Mouse (Mus musculus): ENCODE measurements around the gene Zfp354a. TPM values are rescaled to one million over a fixed set of nuclear protein-coding genes. Genes with fewer than 3 reads are reported as not detected.

Gene Zfp354a
- total RNA-seq, 2 experiments from 2014 or later = 4.8 to 6.4 TPM

Other genes with a start within 250 kb of the Zfp354a start
- 1 to 10 TPM; 4.0 to 6.2 TPM for gene Zfp354c, start 231.5 kb upstream of the Zfp354a start, total RNA-seq (2021)
- under 1 TPM; 0.56 to 0.69 TPM for gene Zfp879, start 217.7 kb upstream of the Zfp354a start, total RNA-seq (2021)
- gene Grm6, start 208.6 kb upstream of the Zfp354a start, total RNA-seq (2021) = not detected
- 1 to 10 TPM; 2.5 to 3.4 TPM for gene Zfp454, start 171.6 kb upstream of the Zfp354a start, total RNA-seq (2021)
- 1 to 10 TPM; 5.6 to 9.3 TPM for gene Zfp2, start 143.1 kb upstream of the Zfp354a start, total RNA-seq (2021)
- gene Zfp354b, start 127.6 kb upstream of the Zfp354a start, total RNA-seq (2021) = 1 to 10 TPM; 2.8 TPM
- not detected for gene 4933414I15Rik, start 115.5 kb upstream of the Zfp354a start, total RNA-seq (2021)
- not detected for gene Prop1, start 105.5 kb upstream of the Zfp354a start, total RNA-seq (2021)
- not detected for gene Olfr1378, start 92.7 kb upstream of the Zfp354a start, total RNA-seq (2021)
- not detected for gene Olfr1377, start 77.3 kb upstream of the Zfp354a start, total RNA-seq (2021)
- gene Olfr51, start 55.7 kb upstream of the Zfp354a start, total RNA-seq (2021) = not detected
- gene Olfr54, start 45.0 kb upstream of the Zfp354a start, total RNA-seq (2021) = under 1 TPM; 0.33 to 0.76 TPM
- gene Olfr1375, start 11.1 kb upstream of the Zfp354a start, total RNA-seq (2021) = not detected
- not detected for gene Gm12569, start 161.2 kb downstream of the Zfp354a start, total RNA-seq (2021)
- gene Clk4, start 202.5 kb downstream of the Zfp354a start, total RNA-seq (2021) = 100 to 1,000 TPM in 1 of 2 experiments, 10 to 100 TPM in 1; 84.2 to 110 TPM
- not detected for gene BC049762, start 203.8 kb downstream of the Zfp354a start, total RNA-seq (2021)
- gene Col23a1, start 230.7 kb downstream of the Zfp354a start, total RNA-seq (2021) = 1 to 10 TPM; 2.6 to 7.0 TPM